Comparison of ENCODE assay signal across 9 mouse cellular contexts in the genomic region with DNA sequence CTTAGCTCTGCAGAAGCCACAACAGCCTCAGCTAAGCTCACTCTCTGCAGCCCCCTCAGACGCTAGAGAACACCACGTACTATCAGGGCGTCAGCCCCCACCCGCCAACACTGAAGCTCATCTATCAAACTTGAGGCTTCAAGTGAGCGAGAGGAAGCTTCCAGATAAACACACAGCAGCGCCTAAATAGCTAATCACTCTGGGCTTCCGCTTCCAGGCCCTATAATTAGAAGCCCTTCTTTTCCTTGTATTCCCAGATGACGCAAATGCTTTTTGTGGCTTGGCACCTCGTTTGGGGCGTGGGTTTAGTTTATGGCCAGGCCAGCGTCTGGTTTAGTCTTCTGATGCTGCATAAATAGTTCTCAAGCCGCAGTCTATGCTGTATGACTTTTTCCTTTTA.
DNase-seq lines count a peak whose midpoint lies in the region; ATAC-seq and TF ChIP-seq lines count a peak whose summit lies in the region.
"Had no signal": no experiment of that assay in that cellular context is flagged by ENCODE, and none has a peak within 500 bp of the region (broad histone marks: within the 10 kb centered on the region; RNA-seq: fewer than 3 reads in every experiment).

No protein-coding gene starts in this region.

- no peak for TF ChIP-seq POLR2A in cerebellum, adult 2 months (IDR thresholded peaks at IDR 0.05; ENCODE audit: borderline replicate concordance, insufficient read depth, low read length)

- ATAC-seq in embryonic facial prominence, embryonic 15.5 days (ENCODE audit: insufficient number of reproducible peaks, low FRiP score, low TSS enrichment, low read depth): peak; percentile 77
- peak; percentile 94 for ATAC-seq in heart, postnatal 0 days (ENCODE audit: insufficient read depth, low read depth)
- peak; percentile 92 for ATAC-seq in lung, embryonic 14.5 days (ENCODE audit: insufficient read depth)
- ATAC-seq in midbrain, embryonic 15.5 days (replicated peaks): no peak
- ATAC-seq in erythroid progenitor cell, adult 5-6 weeks (replicated peaks; ENCODE audit: low FRiP score, poor library complexity, severe bottlenecking): no peak

- peak; percentile 96 for TF ChIP-seq EP300 in heart, postnatal 0 days (IDR thresholded peaks at IDR 0.05; ENCODE audit: low read depth)

- 68% methylated on average over 12 of the region's 12 CpGs for WGBS in cerebellum, adult 2 months
- WGBS in embryonic facial prominence, embryonic 15.5 days: 21% methylated on average over 12 of the region's 12 CpGs
- 1% methylated on average over 12 of the region's 12 CpGs for WGBS in heart, postnatal 0 days
- WGBS in lung, embryonic 14.5 days: 12% methylated on average over 12 of the region's 12 CpGs
- 59% methylated on average over 12 of the region's 12 CpGs for WGBS in midbrain, embryonic 15.5 days

- no peaks in the 10 kb centered on the region for H3K36me3 ChIP-seq in embryonic facial prominence, embryonic 15.5 days
- no peaks in the 10 kb centered on the region; the same call in 1 of the 2 replicates for H3K36me3 ChIP-seq in heart, postnatal 0 days (replicated peaks; ENCODE audit: control insufficient read depth, insufficient read depth, low read length)
- H3K36me3 ChIP-seq in lung, embryonic 14.5 days (ENCODE audit: insufficient read depth): no peaks in the 10 kb centered on the region
- H3K36me3 ChIP-seq in midbrain, embryonic 15.5 days (replicated peaks): no peaks in the 10 kb centered on the region

- no peak for TF ChIP-seq CTCF in cerebellum, adult 2 months (IDR thresholded peaks at IDR 0.05; ENCODE audit: borderline replicate concordance, insufficient read depth, low read depth, low read length)
- TF ChIP-seq CTCF in heart, postnatal 0 days (IDR thresholded peaks at IDR 0.05; ENCODE audit: low read depth): no peak
- TF ChIP-seq CTCF in lung, embryonic 14.5 days (IDR thresholded peaks at IDR 0.05; ENCODE audit: low read depth): no peak

- no peaks in the 10 kb centered on the region for H3K9me3 ChIP-seq in embryonic facial prominence, embryonic 15.5 days (replicated peaks)
- no peaks in the 10 kb centered on the region for H3K9me3 ChIP-seq in heart, postnatal 0 days (replicated peaks; ENCODE audit: control insufficient read depth, low read length)
- H3K9me3 ChIP-seq in lung, embryonic 14.5 days (ENCODE audit: low read depth, low read length): no peaks in the 10 kb centered on the region
- no peaks in the 10 kb centered on the region for H3K9me3 ChIP-seq in midbrain, embryonic 15.5 days

- H3K4me3 ChIP-seq in cerebellum, adult 2 months (replicated peaks; ENCODE audit: insufficient read depth, low read depth, low read length): no peak overlapping the region
- no peak overlapping the region for H3K4me3 ChIP-seq in embryonic facial prominence, embryonic 15.5 days (replicated peaks)
- H3K4me3 ChIP-seq in heart, postnatal 0 days (ENCODE audit: low read depth, low read length): no peak overlapping the region
- no peak overlapping the region for H3K4me3 ChIP-seq in lung, embryonic 14.5 days (ENCODE audit: low read depth, low read length)
- H3K4me3 ChIP-seq in midbrain, embryonic 15.5 days: no peak overlapping the region
- H3K4me3 ChIP-seq: erythroblast, embryonic 14.5 days had no signal

- no peaks in the 10 kb centered on the region for H3K27me3 ChIP-seq in cerebellum, adult 2 months (ENCODE audit: control insufficient read depth, insufficient read depth, low read length)
- H3K27me3 ChIP-seq in embryonic facial prominence, embryonic 15.5 days: no peaks in the 10 kb centered on the region
- H3K27me3 ChIP-seq in heart, postnatal 0 days (ENCODE audit: control insufficient read depth, insufficient read depth, low read length): no peaks in the 10 kb centered on the region
- H3K27me3 ChIP-seq in lung, embryonic 14.5 days (ENCODE audit: insufficient read depth, low read length): no peaks in the 10 kb centered on the region
- no peaks in the 10 kb centered on the region for H3K27me3 ChIP-seq in midbrain, embryonic 15.5 days (replicated peaks)

- no peak overlapping the region for H3K27ac ChIP-seq in cerebellum, adult 2 months (ENCODE audit: insufficient read depth, low read length)
- H3K27ac ChIP-seq in embryonic facial prominence, embryonic 15.5 days (replicated peaks): peak overlapping the region; percentile 39; the same call in 1 of the 2 replicates
- H3K27ac ChIP-seq in heart, postnatal 0 days (ENCODE audit: low read depth): peak overlapping the region; percentile 83
- peak overlapping the region; percentile 89 for H3K27ac ChIP-seq in lung, embryonic 14.5 days (ENCODE audit: low read depth)
- no peak overlapping the region for H3K27ac ChIP-seq in midbrain, embryonic 15.5 days

- no peaks in the 10 kb centered on the region for H3K4me1 ChIP-seq in cerebellum, adult 2 months (ENCODE audit: control insufficient read depth, insufficient read depth, low read length)
- peaks cover 9% of the 10 kb centered on the region for H3K4me1 ChIP-seq in embryonic facial prominence, embryonic 15.5 days
- H3K4me1 ChIP-seq in heart, postnatal 0 days (ENCODE audit: control insufficient read depth, insufficient read depth): peaks cover 28% of the 10 kb centered on the region
- H3K4me1 ChIP-seq in lung, embryonic 14.5 days (ENCODE audit: insufficient read depth): peaks cover 12% of the 10 kb centered on the region; the same call in 1 of the 2 replicates
- H3K4me1 ChIP-seq in midbrain, embryonic 15.5 days: no peaks in the 10 kb centered on the region

- peak overlapping the region; percentile 17; the same call in 1 of the 2 replicates for H3K4me2 ChIP-seq in embryonic facial prominence, embryonic 15.5 days (replicated peaks)
- peak overlapping the region; percentile 28 for H3K4me2 ChIP-seq in heart, postnatal 0 days (ENCODE audit: low read depth, low read length)
- peak overlapping the region; percentile 19 for H3K4me2 ChIP-seq in lung, embryonic 14.5 days
- no peak overlapping the region for H3K4me2 ChIP-seq in midbrain, embryonic 15.5 days

- no peak overlapping the region for H3K9ac ChIP-seq in embryonic facial prominence, embryonic 15.5 days
- H3K9ac ChIP-seq in heart, postnatal 0 days (replicated peaks; ENCODE audit: low read depth, low read length): no peak overlapping the region
- H3K9ac ChIP-seq in lung, embryonic 14.5 days: peak overlapping the region; percentile 26; the same call in 1 of the 2 replicates
- no peak overlapping the region for H3K9ac ChIP-seq in midbrain, embryonic 15.5 days

- DNase-seq in cerebellum, adult 2 months: peak; percentile 21 to 46
- DNase-seq in cerebellum, adult 11 months: no peak
- DNase-seq in heart, postnatal 0 days (ENCODE audit: low spot score): peak; percentile 93
- peak; percentile 33 for DNase-seq in layer of hippocampus, adult 9-10 months (ENCODE audit: low spot score)
- peak; percentile 94 for DNase-seq in lung, embryonic 14.5 days

Comparison
In these comparisons a context has a peak if more than half of its experiments do, and no peak if none do; other contexts are left out.
1. H3K27ac ChIP-seq: peak in embryonic facial prominence, embryonic 15.5 days (single experiment), heart, postnatal 0 days (single experiment) and lung, embryonic 14.5 days (single experiment); none in cerebellum, adult 2 months (single experiment) and midbrain, embryonic 15.5 days (single experiment).
2. ATAC-seq: peak in embryonic facial prominence, embryonic 15.5 days (single experiment), heart, postnatal 0 days (single experiment) and lung, embryonic 14.5 days (single experiment); none in midbrain, embryonic 15.5 days (single experiment) and erythroid progenitor cell, adult 5-6 weeks (single experiment).